Mouse (Mus musculus): ENCODE results near the gene Slc6a17. TPM values are rescaled to one million over a fixed set of nuclear protein-coding genes. Genes with fewer than 3 reads are reported as not detected.

The Slc6a17 gene
- total and polyA plus RNA-seq, 3 experiments, result 0.04 TPM; not detected in 2

DNA sequence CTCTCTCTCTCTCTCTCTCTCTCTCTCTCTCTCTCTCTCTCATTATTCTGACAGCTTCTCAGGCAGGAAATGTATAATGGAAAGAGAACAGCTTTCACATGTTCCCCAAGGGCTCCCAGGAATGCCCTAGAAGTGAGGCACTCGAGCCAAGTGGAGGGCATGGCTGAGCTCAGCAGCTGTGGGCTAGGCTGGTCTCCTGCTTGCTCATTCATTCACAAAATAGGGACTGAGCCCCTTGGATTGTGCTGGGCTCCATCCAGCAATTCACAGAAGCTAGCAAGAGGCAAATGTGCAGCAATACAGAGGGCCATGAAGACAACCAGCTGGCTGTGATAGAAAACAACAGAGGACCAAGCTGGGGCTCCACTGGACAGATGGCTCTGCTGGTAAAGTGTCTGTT is 86.5 kb downstream of the Slc6a17 start:
- Histone ChIP-seq H3K79me2 (ENCODE audit: control insufficient read depth, insufficient read depth, low read length, poor library complexity) (no peaks in the 10 kb centered on the region), H3K27me3 (ENCODE audit: control insufficient read depth in 1 of 2, insufficient read depth in 2 of 2, low read length in 2 of 2) (peaks cover 0 to 13% of the 10 kb centered on the region in 2 experiments; a peak in 2 of 4 replicates), H3K9me3 (replicated peaks; ENCODE audit: insufficient read depth, low read length) (no peaks in the 10 kb centered on the region), H3K9ac (ENCODE audit: control insufficient read depth, low read depth, low read length, poor library complexity, severe bottlenecking) (no peak overlapping the region), H3K4me1 (ENCODE audit: control insufficient read depth in 1 of 2, insufficient read depth in 2 of 2, low read length in 2 of 2) (no peaks in the 10 kb centered on the region; a peak in 1 of 4 replicates), H3K36me3 (ENCODE audit: control insufficient read depth in 1 of 2, insufficient read depth in 2 of 2, low read length in 2 of 2) (no peaks in the 10 kb centered on the region), H3K4me3 (ENCODE audit: control insufficient read depth in 1 of 2, insufficient read depth in 1 of 2, low read depth in 2 of 2, low read length in 2 of 2) (no peak overlapping the region), H3K27ac (ENCODE audit: control insufficient read depth, low read depth, low read length) (no peak overlapping the region)
- DNase-seq (ENCODE audit: low read depth, low spot score), result no peak
- TF ChIP-seq TCF12 (IDR thresholded peaks at IDR 0.05; ENCODE audit: low read depth, low read length) (no peak), E2F4 (IDR thresholded peaks at IDR 0.05; ENCODE audit: borderline replicate concordance, low read depth, low read length) (no peak), NRF1 (IDR thresholded peaks at IDR 0.05; ENCODE audit: insufficient read depth, low read depth, low read length, poor library complexity, severe bottlenecking) (no peak), MYC (IDR thresholded peaks at IDR 0.05; ENCODE audit: low read depth, low read length) (no peak), ZC3H11A (IDR thresholded peaks at IDR 0.05; ENCODE audit: low read depth, low read length) (no peak), USF1 (IDR thresholded peaks at IDR 0.05; ENCODE audit: low read depth, low read length) (no peak), MYB (IDR thresholded peaks at IDR 0.05; ENCODE audit: low read depth, low read length) (no peak), MAFK (IDR thresholded peaks at IDR 0.05; ENCODE audit: borderline replicate concordance, low read depth, low read length) (no peak), TAL1 (IDR thresholded peaks at IDR 0.05; ENCODE audit: low read length) (no peak), MXI1 (IDR thresholded peaks at IDR 0.05; ENCODE audit: low read depth, low read length) (no peak), HCFC1 (IDR thresholded peaks at IDR 0.05; ENCODE audit: low read depth, low read length) (no peak), CTCF (IDR thresholded peaks at IDR 0.05 in 2 of 3, conservative IDR thresholded peaks at IDR 0.05 in 1 of 3; ENCODE audit: control insufficient read depth in 1 of 3, insufficient read depth in 1 of 3, low read depth in 2 of 3, low read length in 3 of 3, poor library complexity in 1 of 3, severe bottlenecking in 1 of 3) (no peak), GABPA (IDR thresholded peaks at IDR 0.05; ENCODE audit: low read depth, low read length) (no peak), EP300 (IDR thresholded peaks at IDR 0.05; ENCODE audit: low read depth in 1 of 2, low read length in 2 of 2) (no peak), CHD2 (IDR thresholded peaks at IDR 0.05; ENCODE audit: low read length) (no peak), POLR2AphosphoS5 (IDR thresholded peaks at IDR 0.05; ENCODE audit: borderline replicate concordance, low read depth, low read length) (no peak), SIN3A (IDR thresholded peaks at IDR 0.05; ENCODE audit: low read length) (no peak), MAX (IDR thresholded peaks at IDR 0.05; ENCODE audit: low read length) (no peak), GATA1 (IDR thresholded peaks at IDR 0.05; ENCODE audit: low read depth, low read length) (no peak), TBP (IDR thresholded peaks at IDR 0.05; ENCODE audit: low read depth, low read length) (no peak)

DNA sequence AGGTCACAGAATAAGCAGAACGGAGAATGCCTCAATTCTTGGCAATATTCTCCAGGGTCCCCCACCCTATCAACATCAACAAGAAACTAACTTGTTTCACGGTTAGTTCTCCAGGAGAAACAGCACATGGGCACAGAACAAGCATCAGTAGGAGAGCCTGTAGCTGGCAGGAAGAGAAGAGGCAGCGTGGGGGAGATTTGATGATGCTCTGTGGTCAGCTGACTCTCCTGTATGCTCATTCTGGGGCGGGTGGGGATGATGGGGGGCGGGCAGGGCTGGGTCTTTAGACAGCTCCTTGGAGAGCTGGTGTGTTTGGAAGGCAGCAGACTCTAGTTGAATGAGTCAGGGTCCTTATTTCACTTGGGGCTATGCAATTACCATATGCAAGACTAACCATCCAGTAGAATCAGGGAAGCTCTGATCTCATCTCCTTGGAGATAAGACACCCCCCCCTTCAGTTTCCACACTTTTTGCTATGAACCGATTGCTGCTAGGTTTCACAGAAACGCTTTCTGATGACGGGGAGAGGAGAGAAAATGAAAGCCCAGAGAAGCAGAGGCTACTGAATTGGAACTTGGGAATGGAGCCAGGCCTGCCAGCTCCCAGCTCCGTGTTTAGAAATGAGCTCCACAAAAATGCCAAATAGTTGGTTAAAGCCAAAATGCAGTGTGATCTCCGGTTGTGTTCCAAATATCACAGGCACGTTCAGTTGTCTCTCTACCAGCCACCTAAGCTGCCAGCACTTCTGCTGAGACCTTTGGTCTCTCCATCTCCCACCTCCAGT is 93.4 kb downstream of the Slc6a17 start:
- Histone ChIP-seq H3K79me2 (ENCODE audit: control insufficient read depth, insufficient read depth, low read length, poor library complexity) (no peaks in the 10 kb centered on the region), H3K27ac (ENCODE audit: control insufficient read depth, low read depth, low read length) (no peak overlapping the region), H3K4me3 (ENCODE audit: control insufficient read depth in 1 of 2, insufficient read depth in 1 of 2, low read depth in 2 of 2, low read length in 2 of 2) (no peak overlapping the region), H3K9me3 (replicated peaks; ENCODE audit: insufficient read depth, low read length) (no peaks in the 10 kb centered on the region), H3K36me3 (ENCODE audit: control insufficient read depth in 1 of 2, insufficient read depth in 2 of 2, low read length in 2 of 2) (no peaks in the 10 kb centered on the region), H3K4me1 (ENCODE audit: control insufficient read depth in 1 of 2, insufficient read depth in 2 of 2, low read length in 2 of 2) (no peaks in the 10 kb centered on the region), H3K9ac (ENCODE audit: control insufficient read depth, low read depth, low read length, poor library complexity, severe bottlenecking) (no peak overlapping the region), H3K27me3 (ENCODE audit: control insufficient read depth in 1 of 2, insufficient read depth in 2 of 2, low read length in 2 of 2) (peaks cover 0 to 8% of the 10 kb centered on the region in 2 experiments; a peak in 2 of 4 replicates)
- no peak for DNase-seq (ENCODE audit: low read depth, low spot score)
- TF ChIP-seq GABPA (IDR thresholded peaks at IDR 0.05; ENCODE audit: low read depth, low read length) (no peak), MYB (IDR thresholded peaks at IDR 0.05; ENCODE audit: low read depth, low read length) (no peak), GATA1 (IDR thresholded peaks at IDR 0.05; ENCODE audit: low read depth, low read length) (no peak)
